Mouse (Mus musculus): Measurements from ENCODE around the gene Cacna1b.

The Cacna1b gene

GRCm38 (mm10) chr2:24763115-24763557 is at the start of gene Cacna1b:
Cacna1b (minus strand) TSS chr2:24763152.
- DNase-seq (ENCODE audit: low spot score): peak; percentile 55

DNA sequence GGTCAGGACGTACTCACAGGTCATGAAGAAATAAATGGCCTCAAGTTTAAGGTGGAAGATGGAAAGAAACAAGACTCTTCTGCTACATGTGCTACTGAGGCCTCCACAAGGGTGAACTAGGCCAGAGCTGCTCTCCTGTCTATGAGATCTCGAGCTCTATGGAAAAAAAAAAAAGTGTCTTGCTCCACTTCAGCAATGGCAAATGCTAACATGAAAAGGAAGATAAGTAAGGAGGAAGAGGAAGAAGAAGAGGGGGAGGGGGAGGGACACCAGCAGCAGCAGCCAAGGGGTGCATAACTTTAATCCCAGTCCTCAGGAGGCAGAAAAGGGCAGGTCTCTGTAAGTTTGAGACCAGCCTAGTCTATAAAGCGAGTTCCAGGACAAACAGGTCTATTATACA is 46.8 kb upstream of the Cacna1b start:
- DNase-seq (ENCODE audit: low spot score): no peak

- no peak for DNase-seq (ENCODE audit: low spot score)
Observed at GRCm38 (mm10) chr2:24807691-24808090, 44.7 kb upstream of the Cacna1b start.

DNA sequence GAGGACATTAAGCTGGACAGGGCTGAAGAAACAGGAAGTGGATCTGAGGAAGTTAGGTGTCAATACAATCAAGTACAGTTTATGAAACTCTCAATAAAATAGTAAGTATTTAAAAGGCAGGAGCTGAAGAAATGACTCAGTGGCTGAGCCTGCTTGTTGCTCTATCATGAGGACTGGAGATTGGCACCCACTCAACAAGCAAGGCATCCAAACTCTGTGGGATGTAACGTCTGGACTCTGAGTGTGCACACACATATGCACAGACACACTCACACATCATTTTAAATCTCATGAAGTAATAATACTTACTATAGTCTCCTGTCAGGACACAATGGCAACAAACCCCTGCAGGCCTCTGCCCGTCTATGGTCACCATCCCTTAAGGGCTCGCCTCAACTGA is 44.1 kb upstream of the Cacna1b start:
- DNase-seq (ENCODE audit: low spot score): no peak

GRCm38 (mm10) chr2:24806143-24806542 is 43.2 kb upstream of the Cacna1b start:
- no peak for DNase-seq (ENCODE audit: low spot score)

DNA sequence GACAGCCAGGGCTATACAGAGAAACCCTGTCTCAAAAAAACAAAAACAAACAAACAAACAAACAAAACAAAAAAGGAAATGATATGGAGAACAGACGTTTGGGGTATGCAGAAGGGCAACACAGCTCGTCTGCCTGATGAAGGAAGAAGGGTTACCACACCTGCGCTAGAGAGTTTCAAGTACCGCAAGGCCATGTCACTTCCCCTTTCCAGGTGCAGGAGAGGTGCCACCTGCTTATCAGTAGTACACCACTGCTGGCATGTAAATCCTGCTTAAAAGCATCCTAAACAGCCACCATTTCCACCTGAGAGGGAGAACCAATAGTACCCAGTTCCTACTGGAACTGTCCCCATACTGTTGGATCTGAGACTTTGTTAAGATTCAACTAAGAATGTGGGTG is 42.7 kb upstream of the Cacna1b start:
- DNase-seq (ENCODE audit: low spot score): no peak

GRCm38 (mm10) chr2:24796833-24797457 is 34.0 kb upstream of the Cacna1b start:
- no peak for DNase-seq (ENCODE audit: low spot score)

GRCm38 (mm10) chr2:24787250-24787649 is 24.3 kb upstream of the Cacna1b start:
- DNase-seq (ENCODE audit: low spot score): no peak

DNA sequence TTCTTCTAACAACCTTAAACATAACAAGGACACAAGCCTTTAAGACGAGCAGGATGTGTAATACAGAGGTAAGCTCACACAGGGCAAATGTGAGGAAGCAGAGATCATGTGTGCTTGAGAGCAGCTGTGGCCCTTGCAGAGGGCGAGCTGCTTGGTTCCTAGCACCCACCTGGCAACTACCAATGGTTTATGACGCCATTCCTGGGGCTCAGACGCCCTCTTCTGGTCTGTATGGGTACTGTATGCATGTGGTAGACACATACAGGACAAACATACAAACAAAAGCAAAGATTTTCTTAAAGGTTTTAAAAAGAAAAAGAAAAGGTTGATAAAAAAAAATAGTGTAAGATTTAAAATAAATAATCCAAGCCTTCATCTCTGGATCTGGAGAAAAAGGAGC is 18.3 kb upstream of the Cacna1b start:
- no peak for DNase-seq (ENCODE audit: low spot score)

- DNase-seq (ENCODE audit: low spot score): no peak
Observed at GRCm38 (mm10) chr2:24776831-24777230, 13.9 kb upstream of the Cacna1b start.

GRCm38 (mm10) chr2:24775951-24776587 is 13.1 kb upstream of the Cacna1b start:
- no peak for DNase-seq (ENCODE audit: low spot score)

DNA sequence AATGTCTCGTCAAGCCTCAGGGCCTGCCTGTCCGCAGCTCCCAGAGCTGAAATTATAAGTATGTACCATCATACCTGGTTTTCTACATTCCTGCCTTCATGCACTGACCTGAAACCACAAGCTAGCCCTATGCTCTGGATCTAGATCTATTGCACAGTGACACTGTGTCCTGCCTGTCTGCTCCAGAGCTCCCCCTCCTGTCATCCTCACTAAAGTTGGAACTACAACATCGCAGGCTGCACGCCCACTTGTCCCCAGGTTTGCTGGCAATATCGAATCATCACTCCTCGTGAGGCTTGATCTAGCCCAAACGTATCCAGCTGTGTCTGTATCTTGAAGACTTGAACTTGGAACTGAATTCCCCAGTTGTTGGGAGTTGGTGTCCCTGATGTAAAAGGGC is 11.9 kb upstream of the Cacna1b start:
- DNase-seq (ENCODE audit: low spot score): no peak

GRCm38 (mm10) chr2:24770861-24771260 is 7.9 kb upstream of the Cacna1b start:
- no peak for DNase-seq (ENCODE audit: low spot score)

DNA sequence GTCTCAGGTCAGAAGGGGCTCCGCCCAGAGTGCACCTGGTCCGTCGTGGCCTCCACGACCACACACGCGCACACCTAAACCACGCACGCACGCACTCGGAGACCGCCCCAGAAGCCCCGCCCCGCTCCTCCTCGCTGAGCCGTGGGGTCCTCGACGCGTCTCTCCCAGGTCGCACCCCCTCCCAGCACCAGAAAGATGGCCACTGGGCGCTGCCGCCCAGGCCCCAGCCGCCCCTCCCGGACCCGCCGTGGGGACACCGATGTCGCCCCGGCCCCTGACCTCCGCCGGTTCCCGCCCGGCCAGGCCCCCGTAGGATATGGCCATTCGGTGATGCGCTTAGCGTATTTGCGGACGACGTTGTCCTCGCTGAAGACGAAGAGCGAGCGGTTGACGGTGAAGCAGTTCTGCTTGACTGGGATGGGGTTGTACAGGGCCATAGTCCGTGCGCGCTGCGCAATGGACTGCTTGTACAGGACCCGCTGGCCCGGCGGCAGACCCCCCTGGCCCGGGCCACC is 449 bp downstream of the Cacna1b start:
- peak; percentile 6 for DNase-seq (ENCODE audit: low spot score)

GRCm38 (mm10) chr2:24761923-24762445 is 968 bp downstream of the Cacna1b start:
- peak; percentile 67 for DNase-seq (ENCODE audit: low spot score)

DNA sequence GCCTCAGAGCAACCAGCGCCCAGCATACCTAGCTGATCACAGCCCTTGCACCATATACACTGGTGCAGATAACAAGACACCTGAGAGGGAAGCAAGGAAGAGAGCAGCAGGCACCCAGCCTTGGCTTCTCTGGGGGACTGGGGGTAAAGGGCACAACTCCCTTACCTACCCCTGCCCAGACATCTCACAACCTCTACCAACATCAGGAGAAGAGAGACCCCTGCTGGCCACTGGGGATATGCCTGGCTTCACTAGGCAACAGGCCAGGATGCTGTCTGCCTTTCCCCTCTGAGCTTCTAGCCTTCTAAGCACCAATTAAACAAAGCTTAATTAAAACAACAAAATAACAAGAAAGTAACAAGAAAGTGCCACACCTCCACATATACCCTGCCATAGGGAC is 7.7 kb downstream of the Cacna1b start:
- DNase-seq (ENCODE audit: low spot score): peak; percentile 35

- no peak for DNase-seq (ENCODE audit: low spot score)
Observed at GRCm38 (mm10) chr2:24752599-24752998, 10.4 kb downstream of the Cacna1b start.

- no peak for DNase-seq (ENCODE audit: low spot score)
Observed at GRCm38 (mm10) chr2:24750051-24750450, 12.9 kb downstream of the Cacna1b start.

- no peak for DNase-seq (ENCODE audit: low spot score)
Observed at GRCm38 (mm10) chr2:24747878-24748277, 15.1 kb downstream of the Cacna1b start.

DNA sequence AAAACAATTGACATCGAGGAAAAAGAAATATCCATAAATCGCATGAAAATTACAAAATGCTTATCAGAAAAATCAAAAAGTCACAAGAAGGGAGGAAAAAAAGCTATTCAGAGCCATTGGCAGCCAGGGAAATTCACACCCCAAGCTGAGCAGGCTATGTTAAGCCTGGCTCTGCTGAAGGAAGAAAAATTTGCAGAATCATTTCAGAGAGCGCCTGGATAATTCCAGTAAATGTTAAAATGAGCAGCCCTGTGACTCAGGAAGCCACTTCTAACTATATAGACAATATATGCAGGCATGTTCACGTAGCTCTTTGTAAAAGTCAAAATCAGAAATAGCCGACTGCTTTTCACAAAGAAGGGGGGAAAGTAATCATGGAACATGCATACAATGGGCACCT is 23.3 kb downstream of the Cacna1b start:
- no peak for DNase-seq (ENCODE audit: low spot score)

DNA sequence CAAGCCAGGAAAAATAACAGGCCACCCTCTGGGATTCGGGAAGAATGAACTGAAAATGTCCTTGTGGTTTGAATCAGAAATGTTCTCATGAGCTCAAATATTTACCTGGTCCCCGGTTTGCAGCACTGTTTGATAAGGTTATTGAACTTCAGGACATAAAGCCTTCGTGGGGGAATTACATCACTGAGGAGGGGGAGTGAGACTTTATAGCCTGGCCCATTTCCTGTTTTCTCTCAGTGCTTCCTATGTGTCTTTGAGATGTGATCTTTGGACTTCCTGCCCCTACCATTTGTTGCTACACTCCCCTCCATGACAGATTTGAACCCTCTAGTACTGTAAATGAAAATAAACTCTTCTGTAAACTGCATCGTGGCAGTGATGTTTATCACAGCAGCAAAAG is 29.8 kb downstream of the Cacna1b start:
- DNase-seq (ENCODE audit: low spot score): no peak

GRCm38 (mm10) chr2:24725865-24726264 is 37.1 kb downstream of the Cacna1b start:
- no peak for DNase-seq (ENCODE audit: low spot score)

DNA sequence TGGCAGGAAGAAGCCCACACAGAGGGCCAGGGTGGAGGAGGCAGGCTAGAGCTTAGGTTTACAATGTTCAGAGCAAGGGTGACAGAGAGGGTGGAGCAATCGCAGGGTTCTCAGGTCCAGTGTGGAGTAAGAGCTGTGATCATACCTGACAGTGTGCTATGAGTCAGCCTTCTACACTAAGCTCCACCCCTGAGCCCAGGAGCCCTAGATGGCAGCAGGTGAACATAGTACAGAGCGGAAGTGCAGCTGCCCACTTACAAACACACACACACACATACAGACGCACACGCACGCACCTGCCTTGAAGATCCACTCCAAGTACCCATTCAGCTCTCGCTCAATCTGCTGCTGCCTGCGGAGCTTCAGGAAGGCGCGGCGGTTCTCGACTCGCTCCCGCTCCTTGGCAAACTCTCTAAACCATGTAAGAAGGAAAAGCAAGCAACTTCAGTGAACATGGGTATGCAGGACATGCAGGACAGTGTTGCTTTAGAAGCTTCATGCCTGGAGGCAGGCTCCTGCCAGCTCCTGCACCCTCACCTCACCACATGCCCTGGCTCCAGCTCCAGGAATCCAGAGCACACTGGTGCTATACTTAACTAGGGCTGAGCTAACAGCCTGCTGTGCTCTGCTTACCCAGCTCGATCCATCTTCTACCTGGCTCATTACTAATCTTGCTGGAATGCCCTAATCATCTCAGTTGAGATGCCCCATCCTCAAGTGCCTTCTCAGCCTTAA is 43.1 kb downstream of the Cacna1b start:
- DNase-seq (ENCODE audit: low spot score): no peak
